Mouse (Mus musculus) heart, postnatal 0 days (tissue): ENCODE measurements around the gene Tmprss7.

Experiments
- CTCF ChIP-seq: IDR thresholded peaks from 2 replicates; pipeline ENCODE4 v1.5.1; 2016; ENCODE audit warnings: antibody characterized with exemption, control low read depth, low read depth
- EP300 ChIP-seq: IDR thresholded peaks from 2 replicates; pipeline ENCODE4 v1.6.1; 2016; ENCODE audit warnings: antibody characterized with exemption, low read depth

GRCm38 (mm10) chr16:45613247-45613646, 80.2 kb downstream of the Tmprss7 start:
- no peak for TF ChIP-seq CTCF
- TF ChIP-seq EP300 = no peak
